ENCODE assay signal across 21 mouse cellular contexts in genomic region chr9:60430017-60430416, GRCm38 (mm10).
DNase-seq lines count a peak whose midpoint lies in the region; ATAC-seq and TF ChIP-seq lines count a peak whose summit lies in the region.
"Had no signal": no experiment of that assay in that cellular context is flagged by ENCODE, and none has a peak within 500 bp of the region (broad histone marks: within the 10 kb centered on the region; RNA-seq: fewer than 3 reads in every experiment).

No protein-coding gene starts in this region.

- peaks cover 24% of the 10 kb centered on the region for H3K4me1 ChIP-seq in hindbrain, embryonic 10.5 days (replicated peaks)
- H3K4me1 ChIP-seq in hindbrain, postnatal 0 days (ENCODE audit: insufficient read depth, low read length) = peaks cover 5% of the 10 kb centered on the region; the same call in 1 of the 2 replicates
- H3K4me1 ChIP-seq in midbrain, embryonic 13.5 days (replicated peaks) = peaks cover 19% of the 10 kb centered on the region
- H3K4me1 ChIP-seq in midbrain, embryonic 15.5 days = no peaks in the 10 kb centered on the region
- H3K4me1 ChIP-seq: heart, embryonic 15.5 days had no signal

- H3K4me3 ChIP-seq in hindbrain, embryonic 10.5 days = no peak overlapping the region
- no peak overlapping the region for H3K4me3 ChIP-seq in hindbrain, postnatal 0 days (ENCODE audit: low read length)
- H3K4me3 ChIP-seq in midbrain, embryonic 13.5 days (replicated peaks) = no peak overlapping the region
- no peak overlapping the region for H3K4me3 ChIP-seq in midbrain, embryonic 15.5 days
- H3K4me3 ChIP-seq: gastrocnemius, adult 2 months; heart, embryonic 15.5 days; limb, embryonic 15.5 days; neural tube, embryonic 12.5 days had no signal

- H3K9ac ChIP-seq in hindbrain, postnatal 0 days (replicated peaks; ENCODE audit: low read length) = no peak overlapping the region
- no peak overlapping the region for H3K9ac ChIP-seq in midbrain, embryonic 13.5 days (replicated peaks)
- H3K9ac ChIP-seq in midbrain, embryonic 15.5 days = no peak overlapping the region
- H3K9ac ChIP-seq: heart, embryonic 15.5 days; limb, embryonic 15.5 days; liver, embryonic 14.5 days; lung, embryonic 14.5 days; neural tube, embryonic 12.5 days had no signal

- WGBS in hindbrain, embryonic 10.5 days = 63% methylated on average over 4 of the region's 4 CpGs
- 55% methylated on average over 4 of the region's 4 CpGs for WGBS in hindbrain, postnatal 0 days
- 41% methylated on average over 4 of the region's 4 CpGs for WGBS in midbrain, embryonic 13.5 days
- WGBS in midbrain, embryonic 15.5 days = 51% methylated on average over 4 of the region's 4 CpGs

- H3K36me3 ChIP-seq in hindbrain, embryonic 10.5 days = no peaks in the 10 kb centered on the region
- H3K36me3 ChIP-seq in hindbrain, postnatal 0 days (ENCODE audit: insufficient read depth, low read length) = no peaks in the 10 kb centered on the region
- no peaks in the 10 kb centered on the region for H3K36me3 ChIP-seq in midbrain, embryonic 13.5 days
- H3K36me3 ChIP-seq in midbrain, embryonic 15.5 days (replicated peaks) = no peaks in the 10 kb centered on the region
- H3K36me3 ChIP-seq: heart, embryonic 15.5 days; limb, embryonic 15.5 days; neural tube, embryonic 12.5 days had no signal

- H3K4me2 ChIP-seq in hindbrain, postnatal 0 days (ENCODE audit: low read depth, low read length) = no peak overlapping the region
- H3K4me2 ChIP-seq in midbrain, embryonic 13.5 days (replicated peaks) = no peak overlapping the region
- H3K4me2 ChIP-seq in midbrain, embryonic 15.5 days = no peak overlapping the region
- H3K4me2 ChIP-seq: heart, embryonic 15.5 days; limb, embryonic 15.5 days; lung, embryonic 14.5 days; neural tube, embryonic 12.5 days had no signal

- no peak for TF ChIP-seq CTCF in hindbrain, postnatal 0 days (IDR thresholded peaks at IDR 0.05; ENCODE audit: low read depth)

- H3K27ac ChIP-seq in hindbrain, embryonic 10.5 days = peak overlapping the region; percentile 74
- H3K27ac ChIP-seq in hindbrain, postnatal 0 days = no peak overlapping the region
- peak overlapping the region; percentile 31 for H3K27ac ChIP-seq in midbrain, embryonic 13.5 days
- no peak overlapping the region for H3K27ac ChIP-seq in midbrain, embryonic 15.5 days
- H3K27ac ChIP-seq: gastrocnemius, adult 2 months; heart, embryonic 15.5 days; limb, embryonic 15.5 days; liver, embryonic 14.5 days; neural tube, embryonic 12.5 days had no signal

- H3K9me3 ChIP-seq in hindbrain, embryonic 10.5 days = no peaks in the 10 kb centered on the region
- no peaks in the 10 kb centered on the region for H3K9me3 ChIP-seq in hindbrain, postnatal 0 days (ENCODE audit: low read length)
- H3K9me3 ChIP-seq in midbrain, embryonic 13.5 days = no peaks in the 10 kb centered on the region
- no peaks in the 10 kb centered on the region for H3K9me3 ChIP-seq in midbrain, embryonic 15.5 days
- H3K9me3 ChIP-seq: heart, embryonic 15.5 days; limb, embryonic 15.5 days; neural tube, embryonic 12.5 days had no signal

- ATAC-seq in hindbrain, postnatal 0 days = no peak
- no peak for ATAC-seq in midbrain, embryonic 13.5 days
- ATAC-seq in midbrain, embryonic 15.5 days (replicated peaks) = no peak

- no peak for DNase-seq in hindbrain, embryonic 10.5 days (ENCODE audit: low spot score)
- DNase-seq in hindbrain, postnatal 0 days (ENCODE audit: low spot score) = no peak
- peak; percentile 79 for DNase-seq in brain, adult 2 months (ENCODE audit: low read depth, low spot score)
- DNase-seq in layer of hippocampus, adult 9-10 months (ENCODE audit: low spot score) = no peak
- DNase-seq in heart, adult 9 months (ENCODE audit: low spot score in 2 of 2) = no peak
- DNase-seq: cerebellum, adult 18-20 months; cerebellum, postnatal 14 days; gastrocnemius, adult 2 months; heart, postnatal 36 days; kidney, adult 2 months; kidney, postnatal 10 days; left cerebral cortex, postnatal 4 days; lung, embryonic 14.5 days; right cerebral cortex, postnatal 25 days; thymus, postnatal 36 days had no signal

- no peaks in the 10 kb centered on the region for H3K27me3 ChIP-seq in hindbrain, embryonic 10.5 days (ENCODE audit: insufficient read depth, poor library complexity, severe bottlenecking)
- H3K27me3 ChIP-seq in hindbrain, postnatal 0 days (ENCODE audit: insufficient read depth, low read length) = no peaks in the 10 kb centered on the region
- H3K27me3 ChIP-seq in midbrain, embryonic 13.5 days = no peaks in the 10 kb centered on the region
- H3K27me3 ChIP-seq in midbrain, embryonic 15.5 days (replicated peaks) = no peaks in the 10 kb centered on the region
- H3K27me3 ChIP-seq: heart, embryonic 15.5 days; limb, embryonic 15.5 days; neural tube, embryonic 12.5 days had no signal

Comparison
In these comparisons a context has a peak if more than half of its experiments do, and no peak if none do; other contexts are left out.
1. H3K27ac ChIP-seq: peak in hindbrain, embryonic 10.5 days (single experiment) and midbrain, embryonic 13.5 days (single experiment); none in hindbrain, postnatal 0 days (single experiment) and midbrain, embryonic 15.5 days (single experiment).